Mouse (Mus musculus) heart, embryonic 16.5 days (tissue): ENCODE data around the gene Napsa. TPM values are rescaled to one million over a fixed set of nuclear protein-coding genes. Genes with fewer than 3 reads are reported as not detected.
A peak's percentile ranks its signal among the peaks of the same experiment; 100 is the strongest.

ENCODE experiments used
- ATAC-seq: fragments of 200-750 bp; cut with Nextera tagmentation; replicated peaks from 2 replicates; pipeline ENCODE4 v1.8.0; 2017; ENCODE audit warnings: moderate number of reproducible peaks; ENCODE audit not compliant: insufficient read depth, low FRiP score; ENCODE audit errors: extremely low read depth
- H3K27ac ChIP-seq: fragments of 300-500 bp; sonication (generic); 2 replicates; pipeline ENCODE4 v1.5.1; 2014; ENCODE audit warnings: mild to moderate bottlenecking, low read length, control low read depth, moderate library complexity
- H3K27me3 ChIP-seq: fragments of 300-500 bp; sonication (generic); 2 replicates; pipeline ENCODE4 v1.6.1; 2014; ENCODE audit warnings: low read length, mixed read lengths; ENCODE audit not compliant: control insufficient read depth, insufficient read depth
- H3K36me3 ChIP-seq: fragments of 300-500 bp; sonication (generic); 2 replicates; pipeline ENCODE4 v1.6.1; 2014; ENCODE audit not compliant: control insufficient read depth, insufficient read depth
- H3K4me1 ChIP-seq: fragments of 300-500 bp; sonication (generic); 2 replicates; pipeline ENCODE4 v1.6.1; 2014; ENCODE audit warnings: low read length, mixed read lengths; ENCODE audit not compliant: control insufficient read depth, insufficient read depth
- H3K4me2 ChIP-seq: fragments of 300-500 bp; sonication (generic); 2 replicates; pipeline ENCODE4 v1.6.1; 2014; ENCODE audit warnings: low read depth, mild to moderate bottlenecking, control low read depth, low read length
- H3K4me3 ChIP-seq: fragments of 300-500 bp; sonication (generic); 2 replicates; pipeline ENCODE4 v1.5.1; 2014; ENCODE audit warnings: mild to moderate bottlenecking, control low read depth, low read length
- H3K9ac ChIP-seq: fragments of 300-500 bp; sonication (generic); 2 replicates; pipeline ENCODE4 v1.6.1; 2014; ENCODE audit warnings: low read length, control low read depth
- H3K9me3 ChIP-seq: fragments of 300-500 bp; sonication (generic); replicated peaks from 2 replicates; pipeline ENCODE4 v1.6.1; 2016; ENCODE audit warnings: low read length; ENCODE audit not compliant: control insufficient read depth
- WGBS: fragments of 180-500 bp; shearing (Covaris S2); extraction: QIAGEN DNeasy Blood & Tissue Kit; methylation state at CpG from one replicate; pipeline ENCODE4 v1.1.7; 2014; 5-methylcytosine and 5-hydroxymethylcytosine counted together
- polyA plus RNA-seq: library from polyadenylated mRNA; unstranded; fragments of >200 nt; fragmentation: Nextera tagmentation; extraction: Ambion mirVana; gene quantifications from 2 replicates; pipeline ENCODE4 v1.2.1, GENCODE M21; 2015

The Napsa gene
- polyA plus RNA-seq, 1 experiment from 2014 or later: 2.8 TPM

DNA sequence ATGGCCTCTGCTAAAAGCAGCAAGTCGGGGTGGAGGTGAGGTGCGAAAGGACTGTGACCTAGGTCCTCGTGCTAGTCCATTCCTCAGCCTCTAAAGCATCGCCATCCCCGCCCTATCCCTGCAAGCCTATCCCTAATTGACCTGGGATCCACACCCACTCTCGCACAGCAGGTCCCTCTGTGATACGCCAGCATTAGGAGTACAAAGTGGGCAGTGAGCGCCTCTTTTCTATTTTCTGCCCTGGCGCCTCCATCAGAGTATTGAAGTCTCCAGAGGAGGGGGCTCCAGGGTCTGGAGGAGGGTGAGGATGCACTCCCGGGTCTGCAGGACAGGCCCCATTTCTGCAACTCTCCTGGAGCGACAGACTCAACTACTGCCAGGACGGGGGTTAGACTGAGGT lies 16.2 kb downstream of the Napsa start:
- Histone ChIP-seq H3K27ac (no peak overlapping the region), H3K4me1 (peaks cover 12% of the 10 kb centered on the region), H3K36me3 (no peaks in the 10 kb centered on the region), H3K9me3 (no peaks in the 10 kb centered on the region), H3K4me2 (peak overlapping the region; percentile 51), H3K4me3 (peak overlapping the region; percentile 40; the same call in 1 of the 2 replicates), H3K9ac (no peak overlapping the region), H3K27me3 (peaks cover 86% of the 10 kb centered on the region)
- 10% methylated on average over 12 of the region's 12 CpGs for WGBS
- ATAC-seq: no peak

DNA sequence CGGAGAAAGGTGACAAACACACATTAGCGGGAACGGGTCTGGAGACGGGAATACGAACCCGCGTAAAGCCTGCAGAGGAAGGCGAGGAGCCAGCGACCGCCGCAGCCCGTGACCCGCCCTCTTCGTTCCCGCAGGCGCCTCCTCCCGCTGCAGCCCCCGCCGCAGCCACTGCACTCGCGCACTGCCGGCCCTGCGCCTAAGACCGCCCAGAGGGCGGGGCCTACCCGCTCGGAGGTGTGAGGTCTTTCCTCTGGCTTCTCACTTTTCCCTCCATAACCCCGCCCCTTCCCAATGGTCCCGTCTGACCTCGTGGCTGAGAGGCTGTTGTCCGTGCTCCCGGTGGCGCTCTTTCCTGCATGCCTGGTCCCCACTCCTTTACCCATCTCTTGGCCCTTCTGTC lies 17.0 kb downstream of the Napsa start:
- Histone ChIP-seq H3K27ac (no peak overlapping the region), H3K4me1 (peaks cover 12% of the 10 kb centered on the region), H3K4me3 (peak overlapping the region; percentile 40), H3K9ac (no peak overlapping the region), H3K36me3 (no peaks in the 10 kb centered on the region), H3K27me3 (peaks cover 91% of the 10 kb centered on the region), H3K4me2 (peak overlapping the region; percentile 51), H3K9me3 (no peaks in the 10 kb centered on the region)
- WGBS: 0% methylated on average over 33 of the region's 33 CpGs
- no peak; the same call in 1 of the 2 replicates for ATAC-seq

DNA sequence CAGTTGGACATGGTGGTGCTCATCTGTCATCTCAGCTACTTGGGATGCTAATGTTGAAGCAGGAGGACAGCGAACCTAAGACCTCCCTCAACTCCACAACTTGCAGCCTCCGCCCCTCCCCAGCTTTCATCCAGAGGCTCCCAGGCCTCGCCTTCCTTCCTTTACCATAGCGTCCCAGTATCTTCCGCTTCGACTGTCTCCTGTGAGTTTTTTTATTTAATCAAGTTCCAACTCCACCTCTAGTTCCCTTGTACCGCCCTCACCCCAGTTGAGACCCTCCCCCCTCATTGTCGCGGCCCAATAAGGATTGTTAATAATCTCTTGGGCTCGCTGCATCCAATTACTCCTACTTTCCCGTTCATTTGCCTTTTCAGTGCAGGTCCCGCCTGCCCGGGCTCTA lies 17.8 kb downstream of the Napsa start:
- H3K36me3 ChIP-seq: no peaks in the 10 kb centered on the region
- H3K4me2 ChIP-seq: peak overlapping the region; percentile 94; the same call in 1 of the 2 replicates
- H3K4me3 ChIP-seq: no peak overlapping the region
- peaks cover 12% of the 10 kb centered on the region for H3K4me1 ChIP-seq
- peaks cover 94% of the 10 kb centered on the region for H3K27me3 ChIP-seq
- 6% methylated on average over 13 of the region's 13 CpGs for WGBS
- no peaks in the 10 kb centered on the region for H3K9me3 ChIP-seq
- no peak for ATAC-seq
- no peak overlapping the region for H3K27ac ChIP-seq
- no peak overlapping the region for H3K9ac ChIP-seq

DNA sequence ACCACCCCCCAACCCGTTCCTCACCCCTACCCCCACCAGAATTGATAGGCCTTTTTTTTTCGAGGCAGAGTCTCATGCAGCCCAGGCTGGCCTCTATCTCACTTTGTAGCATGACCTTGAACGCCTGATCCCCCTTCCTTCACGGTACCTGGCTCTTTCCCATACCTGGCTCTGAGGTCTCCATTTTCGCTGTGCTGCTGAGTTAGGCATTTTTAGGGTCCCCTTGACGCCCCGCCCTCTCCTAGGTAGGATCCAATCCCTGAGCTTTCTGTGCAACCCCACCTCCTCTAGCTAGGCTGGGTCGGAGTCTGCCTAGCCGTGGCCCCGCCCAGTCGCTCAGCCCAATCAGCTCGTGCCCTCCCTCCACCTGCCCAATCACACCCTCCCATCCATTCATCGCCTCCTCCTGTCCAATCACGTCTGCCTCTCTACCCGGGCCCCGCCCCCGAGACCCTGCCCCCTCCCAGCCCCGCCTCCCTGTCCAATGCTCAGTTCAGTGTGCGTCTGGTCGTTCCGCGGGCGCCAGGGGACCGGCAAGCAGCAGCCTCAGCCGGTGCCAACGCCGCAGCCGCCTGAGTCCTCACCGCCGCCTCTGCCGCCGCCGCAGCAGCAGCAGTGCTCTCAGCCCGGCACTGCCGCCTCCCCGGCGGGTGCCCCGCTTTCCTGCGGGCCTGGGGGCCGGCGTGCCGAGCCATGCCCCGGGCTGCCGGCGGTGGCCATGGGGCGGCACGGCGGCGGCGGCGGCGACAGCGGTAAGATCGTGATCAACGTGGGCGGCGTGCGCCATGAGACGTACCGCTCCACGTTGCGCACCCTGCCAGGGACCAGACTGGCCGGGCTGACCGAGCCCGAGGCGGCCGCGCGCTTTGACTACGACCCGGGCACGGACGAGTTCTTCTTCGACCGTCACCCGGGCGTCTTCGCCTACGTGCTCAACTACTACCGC lies 18.5 kb downstream of the Napsa start, which contains the start of gene Kcnc3:
TSS of gene Kcnc3 (plus strand) at position 263 of the 946 bp plus-strand sequence.
- peak within 1 kb of the TSS; percentile 57 for H3K4me3 ChIP-seq
- no peak within 1 kb of the TSS for H3K27ac ChIP-seq
- peaks cover 12% of the 10 kb centered on the region for H3K4me1 ChIP-seq
- H3K4me2 ChIP-seq: peak within 1 kb of the TSS; percentile 94
- peak; percentile 89 for ATAC-seq
- no peaks in the 10 kb centered on the region for H3K9me3 ChIP-seq
- peaks cover 86% of the 10 kb centered on the region for H3K27me3 ChIP-seq
- no peaks in the 10 kb centered on the region for H3K36me3 ChIP-seq
- WGBS: under 1% methylated on average over 66 of the region's 80 CpGs
- H3K9ac ChIP-seq: peak within 1 kb of the TSS; percentile 55

DNA sequence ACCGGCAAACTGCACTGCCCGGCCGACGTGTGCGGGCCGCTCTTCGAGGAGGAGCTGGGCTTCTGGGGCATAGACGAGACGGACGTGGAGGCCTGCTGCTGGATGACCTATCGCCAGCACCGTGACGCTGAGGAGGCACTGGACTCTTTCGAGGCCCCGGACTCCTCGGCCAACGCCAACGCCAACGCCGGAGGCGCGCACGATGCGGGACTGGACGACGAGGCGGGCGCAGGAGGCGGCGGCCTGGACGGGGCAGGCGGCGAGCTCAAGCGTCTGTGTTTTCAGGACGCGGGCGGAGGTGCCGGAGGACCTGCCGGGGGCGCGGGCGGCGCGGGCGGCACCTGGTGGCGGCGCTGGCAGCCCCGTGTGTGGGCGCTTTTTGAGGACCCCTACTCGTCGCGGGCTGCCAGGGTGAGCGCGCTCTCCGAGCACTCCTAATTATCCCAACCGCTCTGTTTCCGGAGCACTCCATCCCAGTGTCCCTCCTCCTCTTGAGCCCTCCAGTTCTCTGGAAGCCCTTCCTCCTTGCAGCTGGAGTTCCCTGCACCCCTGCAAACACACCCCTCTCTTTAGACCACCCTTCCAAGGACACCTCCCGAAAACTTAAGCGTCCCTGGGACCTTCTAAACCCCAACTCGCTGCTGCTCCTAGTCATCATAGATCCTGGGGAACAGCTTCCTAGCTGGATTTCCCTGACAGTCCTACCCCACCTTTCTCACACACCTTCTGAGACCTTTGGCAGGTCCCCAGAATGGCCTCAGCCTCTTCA lies 19.4 kb downstream of the Napsa start:
- no peaks in the 10 kb centered on the region for H3K9me3 ChIP-seq
- WGBS: under 1% methylated on average over 59 of the region's 60 CpGs
- peaks cover 78% of the 10 kb centered on the region for H3K27me3 ChIP-seq
- ATAC-seq: no peak
- no peak overlapping the region for H3K27ac ChIP-seq
- peak overlapping the region; percentile 94 for H3K4me2 ChIP-seq
- peak overlapping the region; percentile 55 for H3K9ac ChIP-seq
- H3K36me3 ChIP-seq: no peaks in the 10 kb centered on the region
- H3K4me1 ChIP-seq: peaks cover 12% of the 10 kb centered on the region
- peak overlapping the region; percentile 57 for H3K4me3 ChIP-seq

DNA sequence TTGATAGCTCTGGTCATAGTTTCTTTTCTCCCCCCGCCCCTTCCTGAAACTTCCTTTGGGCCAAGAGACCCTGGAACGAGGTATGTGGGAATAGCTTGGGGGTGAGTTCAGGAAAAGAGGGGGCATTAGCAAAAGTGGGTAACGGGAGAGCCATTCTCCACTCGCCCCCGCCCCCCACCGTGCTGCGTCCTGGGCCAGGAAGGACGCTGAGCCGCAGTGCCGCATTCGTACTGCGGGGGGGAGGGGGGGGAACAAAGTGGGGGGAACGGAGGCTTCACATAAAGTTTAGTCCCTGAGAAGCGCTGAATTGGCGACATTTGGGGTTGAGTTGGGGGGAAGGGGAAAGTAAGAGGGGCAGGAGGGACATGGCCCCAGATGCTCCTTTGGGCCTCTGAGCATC lies 20.9 kb downstream of the Napsa start:
- Histone ChIP-seq H3K9ac (no peak overlapping the region), H3K27me3 (peaks cover 63% of the 10 kb centered on the region), H3K4me3 (no peak overlapping the region), H3K9me3 (no peaks in the 10 kb centered on the region), H3K36me3 (no peaks in the 10 kb centered on the region), H3K27ac (no peak overlapping the region), H3K4me1 (peaks cover 12% of the 10 kb centered on the region), H3K4me2 (no peak overlapping the region)
- WGBS: 2% methylated on average over 15 of the region's 15 CpGs
- no peak for ATAC-seq

DNA sequence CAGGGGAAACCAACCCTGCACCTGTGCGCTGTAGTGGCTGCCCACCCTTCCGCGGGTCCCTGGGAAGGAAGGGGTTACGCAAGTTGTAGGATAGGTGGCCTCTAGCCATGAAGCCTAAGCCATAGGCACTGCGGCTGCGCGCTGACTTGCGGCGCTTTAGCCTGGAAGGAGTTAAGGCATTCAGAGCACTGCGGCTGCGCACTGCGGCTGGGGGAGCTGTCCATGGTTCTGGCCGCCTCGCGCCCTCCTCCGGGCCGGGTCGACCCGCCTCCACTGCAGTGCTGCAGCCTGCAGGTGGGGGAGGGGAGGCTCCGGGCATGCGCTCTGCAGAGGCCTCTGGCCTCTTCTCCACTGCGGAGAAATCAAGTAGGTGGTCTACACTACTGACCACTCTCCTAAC lies 21.6 kb downstream of the Napsa start:
- peaks cover 55% of the 10 kb centered on the region for H3K27me3 ChIP-seq
- H3K9ac ChIP-seq: no peak overlapping the region
- no peak overlapping the region for H3K4me3 ChIP-seq
- no peaks in the 10 kb centered on the region for H3K36me3 ChIP-seq
- no peak overlapping the region for H3K4me2 ChIP-seq
- no peak; the same call in 1 of the 2 replicates for ATAC-seq
- H3K27ac ChIP-seq: no peak overlapping the region
- WGBS: under 1% methylated on average over 22 of the region's 22 CpGs
- peaks cover 9% of the 10 kb centered on the region for H3K4me1 ChIP-seq
- no peaks in the 10 kb centered on the region for H3K9me3 ChIP-seq

DNA sequence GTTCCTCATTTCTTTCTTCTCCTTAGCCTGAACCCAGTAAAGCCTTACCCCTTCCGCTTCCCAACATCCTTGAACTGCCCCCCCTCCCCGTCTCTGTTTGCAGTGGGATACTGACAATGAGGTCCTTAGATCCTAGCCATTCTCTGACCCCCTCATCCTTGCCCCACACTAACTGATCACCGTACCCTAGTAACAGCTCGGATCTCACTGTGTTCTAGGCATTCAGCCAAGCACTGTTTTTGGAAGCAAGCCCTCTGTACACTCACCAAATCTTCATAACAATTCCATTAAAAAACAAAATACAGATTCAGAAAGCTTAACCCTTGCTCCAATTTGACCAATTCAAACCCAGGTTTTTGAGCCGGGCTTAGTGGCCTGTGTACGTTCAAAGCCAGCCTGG lies 22.1 kb downstream of the Napsa start:
- H3K4me3 ChIP-seq: no peak overlapping the region
- no peak for ATAC-seq
- H3K36me3 ChIP-seq: no peaks in the 10 kb centered on the region
- no peak overlapping the region for H3K27ac ChIP-seq
- no peak overlapping the region for H3K9ac ChIP-seq
- 49% methylated on average over 6 of the region's 6 CpGs for WGBS
- no peaks in the 10 kb centered on the region for H3K9me3 ChIP-seq
- peaks cover 50% of the 10 kb centered on the region for H3K27me3 ChIP-seq
- peaks cover 8% of the 10 kb centered on the region for H3K4me1 ChIP-seq
- H3K4me2 ChIP-seq: no peak overlapping the region
